Comparison of ENCODE assay signal across 8 mouse cellular contexts in the genomic region with DNA sequence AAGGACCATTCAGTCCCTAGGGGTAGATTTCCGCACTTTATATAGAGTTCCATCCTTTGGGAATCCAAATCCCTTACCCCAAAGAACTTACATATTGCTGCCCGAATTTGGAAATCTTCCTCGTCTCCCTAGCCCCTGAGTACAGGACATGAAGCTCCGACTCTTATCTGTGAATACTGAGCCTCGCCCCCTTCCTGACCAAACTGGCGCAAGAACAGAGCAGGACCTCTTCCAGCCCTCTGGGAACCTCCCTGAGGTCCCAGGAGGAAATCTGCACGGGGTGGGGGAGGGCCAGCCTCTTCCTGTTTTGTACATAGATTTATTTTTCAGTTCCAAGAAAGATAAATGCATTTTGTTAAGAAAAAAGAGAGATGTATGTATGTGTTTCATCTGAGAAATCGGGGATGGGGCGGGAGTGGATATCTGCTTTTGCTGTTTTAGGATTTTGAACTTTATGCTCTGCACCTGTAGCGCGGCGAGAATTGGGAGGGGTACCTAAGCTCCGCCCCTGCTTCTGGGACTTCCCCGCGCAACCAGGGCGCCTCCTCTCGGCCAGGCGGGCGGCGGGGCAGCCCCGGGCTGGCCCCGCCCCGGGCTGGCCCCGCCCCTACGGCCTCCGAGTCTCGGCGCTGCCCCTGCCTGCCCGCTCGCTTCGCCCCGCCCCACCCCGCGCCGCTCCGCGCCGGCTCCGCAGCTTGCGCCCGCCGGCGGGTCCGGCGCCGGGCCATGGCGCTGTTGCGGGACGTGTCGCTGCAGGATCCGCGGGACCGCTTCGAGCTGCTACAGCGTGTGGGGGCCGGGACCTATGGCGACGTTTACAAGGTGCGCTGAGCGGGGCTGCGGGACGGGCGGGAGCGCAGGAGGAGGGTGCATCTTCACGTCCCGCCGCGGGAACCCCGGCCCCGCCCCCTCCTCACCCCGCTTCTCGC. TPM values are rescaled to one million over a fixed set of nuclear protein-coding genes. Genes with fewer than 3 reads are reported as not detected.
A peak's percentile ranks its signal among the peaks of the same experiment; 100 is the strongest.
DNase-seq lines count a peak whose midpoint lies in the region; ATAC-seq lines count a peak whose summit lies in the region.

A gene (plus strand): TSS at position 612 of the 929 bp plus-strand sequence.

- WGBS in intestine, embryonic 16.5 days: 4% methylated on average over 66 of the region's 72 CpGs
- WGBS in midbrain, embryonic 10.5 days: 7% methylated on average over 71 of the region's 72 CpGs

- H3K4me1 ChIP-seq in intestine, embryonic 16.5 days (ENCODE audit: control insufficient read depth, insufficient read depth, low read length): peaks cover 27% of the 10 kb centered on the region
- peaks cover 52% of the 10 kb centered on the region for H3K4me1 ChIP-seq in midbrain, embryonic 10.5 days

- H3K4me2 ChIP-seq in intestine, embryonic 16.5 days (ENCODE audit: low read depth, low read length): peak within 1 kb of the TSS; percentile 97

- H3K27me3 ChIP-seq in intestine, embryonic 16.5 days (replicated peaks; ENCODE audit: control insufficient read depth, insufficient read depth, low read length): no peaks in the 10 kb centered on the region
- peaks cover 10% of the 10 kb centered on the region; the same call in 1 of the 2 replicates for H3K27me3 ChIP-seq in midbrain, embryonic 10.5 days (ENCODE audit: low read depth, poor library complexity, severe bottlenecking)

- no peaks in the 10 kb centered on the region for H3K9me3 ChIP-seq in intestine, embryonic 16.5 days (ENCODE audit: control insufficient read depth, low read length)
- no peaks in the 10 kb centered on the region for H3K9me3 ChIP-seq in midbrain, embryonic 10.5 days (replicated peaks)

- peak within 1 kb of the TSS; percentile 73 for H3K4me3 ChIP-seq in intestine, embryonic 16.5 days (ENCODE audit: low read length)
- peak within 1 kb of the TSS; percentile 77 for H3K4me3 ChIP-seq in midbrain, embryonic 10.5 days

- H3K27ac ChIP-seq in intestine, embryonic 16.5 days (ENCODE audit: low read length): peak within 1 kb of the TSS; percentile 54
- peak within 1 kb of the TSS; percentile 82 for H3K27ac ChIP-seq in midbrain, embryonic 10.5 days (replicated peaks)

- peaks cover 19% of the 10 kb centered on the region for H3K36me3 ChIP-seq in intestine, embryonic 16.5 days (ENCODE audit: control insufficient read depth, insufficient read depth, low read length)
- peaks cover 80% of the 10 kb centered on the region for H3K36me3 ChIP-seq in midbrain, embryonic 10.5 days

- intact Hi-C loops in left cerebral cortex, postnatal 4 days (cut with DNase I): no loop called here

- peak within 1 kb of the TSS; percentile 80 for H3K9ac ChIP-seq in intestine, embryonic 16.5 days (ENCODE audit: low read depth, low read length)

- ATAC-seq in intestine, embryonic 16.5 days: peak; percentile 88

- DNase-seq in adrenal gland, adult 2 months: peak; percentile 94
- DNase-seq in embryo, embryonic 11 days: peak; percentile 90
- DNase-seq in gonadal fat pad, adult 2 months (ENCODE audit: low read depth): no peak
- peak; percentile 75 for DNase-seq in left cerebral cortex, postnatal 4 days
- peak; percentile 75 for DNase-seq in midbrain, embryonic 10.5 days (ENCODE audit: low spot score)
- peak; percentile 48 to 60 for DNase-seq in right cerebral cortex, postnatal 36 days (ENCODE audit: low spot score in 2 of 2)
- DNase-seq in urinary bladder, postnatal 36 days (ENCODE audit: low spot score in 2 of 2): peak; percentile 73 to 86

RNA-seq across cellular contexts. Expression of the gene that starts here (rescaled TPM):
- 10 to 100 TPM; 36.1 to 38.5 TPM for total RNA-seq in adrenal gland, adult 2 months (2021)
- polyA plus RNA-seq in adrenal gland, adult 2 months (2012; rRNA removed): 150 and 161 TPM in 2 replicates
- 83.4 and 95.3 TPM in 2 replicates for polyA plus RNA-seq in gonadal fat pad, adult 2 months (2012; rRNA removed)
- 7.9 and 10.0 TPM in 2 replicates for polyA plus RNA-seq in intestine, embryonic 16.5 days (2015; fragmentation: Nextera tagmentation; extraction: Ambion mirVana)
- 100 to 1,000 TPM in 1 of 2 experiments, 10 to 100 TPM in 1; 91.7 to 102 TPM for total RNA-seq in left cerebral cortex, postnatal 4 days (2021)
- polyA plus RNA-seq in midbrain, embryonic 10.5 days (2016; fragmentation: Nextera tagmentation; extraction: Ambion mirVana): 11.3 and 13.8 TPM in 2 replicates
